Mouse (Mus musculus) heart, embryonic 12.5 days (tissue): ENCODE data around the gene Nrl. TPM values are rescaled to one million over a fixed set of nuclear protein-coding genes. Genes with fewer than 3 reads are reported as not detected.

Experiments
- ATAC-seq: fragments of 200-750 bp; cut with Nextera tagmentation; 2 replicates; pipeline ENCODE4 v1.8.0; 2017; ENCODE audit warnings: moderate TSS enrichment, moderate library complexity; ENCODE audit not compliant: insufficient number of reproducible peaks, low FRiP score
- H3K27ac ChIP-seq: fragments of 300-500 bp; sonication (generic); 2 replicates; pipeline ENCODE4 v1.5.1; 2016; ENCODE audit warnings: mild to moderate bottlenecking, moderate library complexity; ENCODE audit not compliant: poor library complexity, severe bottlenecking
- H3K27me3 ChIP-seq: fragments of 300-500 bp; sonication (generic); replicated peaks from 2 replicates; pipeline ENCODE4 v1.6.1; 2016; ENCODE audit warnings: mild to moderate bottlenecking, moderate library complexity
- H3K36me3 ChIP-seq: fragments of 300-500 bp; sonication (generic); 2 replicates; pipeline ENCODE4 v1.6.1; 2016; ENCODE audit warnings: mild to moderate bottlenecking, moderate library complexity
- H3K4me1 ChIP-seq: fragments of 300-500 bp; sonication (generic); replicated peaks from 2 replicates; pipeline ENCODE4 v1.6.1; 2016; ENCODE audit warnings: mild to moderate bottlenecking
- H3K4me2 ChIP-seq: fragments of 300-500 bp; sonication (generic); 2 replicates; pipeline ENCODE4 v1.6.1; 2016; ENCODE audit warnings: mild to moderate bottlenecking, moderate library complexity
- H3K4me3 ChIP-seq: fragments of 300-500 bp; sonication (generic); 2 replicates; pipeline ENCODE4 v1.5.1; 2016; ENCODE audit warnings: mild to moderate bottlenecking
- H3K9ac ChIP-seq: fragments of 300-500 bp; sonication (generic); 2 replicates; pipeline ENCODE4 v1.6.1; 2016; ENCODE audit warnings: mild to moderate bottlenecking, moderate library complexity
- H3K9me3 ChIP-seq: fragments of 300-500 bp; sonication (generic); replicated peaks from 2 replicates; pipeline ENCODE4 v1.6.1; 2016; ENCODE audit warnings: mild to moderate bottlenecking, moderate library complexity
- WGBS: fragments of 180-500 bp; shearing (Covaris S2); methylation state at CpG from one replicate; pipeline ENCODE4 v1.1.7; 2016; 5-methylcytosine and 5-hydroxymethylcytosine counted together
- polyA plus RNA-seq: library from polyadenylated mRNA; unstranded; fragments of >200 nt; fragmentation: Nextera tagmentation; extraction: Ambion mirVana; gene quantifications from 2 replicates; pipeline ENCODE4 v1.2.1, GENCODE M21; 2016

Gene Nrl
- polyA plus RNA-seq, result not detected in 2 replicates

DNA sequence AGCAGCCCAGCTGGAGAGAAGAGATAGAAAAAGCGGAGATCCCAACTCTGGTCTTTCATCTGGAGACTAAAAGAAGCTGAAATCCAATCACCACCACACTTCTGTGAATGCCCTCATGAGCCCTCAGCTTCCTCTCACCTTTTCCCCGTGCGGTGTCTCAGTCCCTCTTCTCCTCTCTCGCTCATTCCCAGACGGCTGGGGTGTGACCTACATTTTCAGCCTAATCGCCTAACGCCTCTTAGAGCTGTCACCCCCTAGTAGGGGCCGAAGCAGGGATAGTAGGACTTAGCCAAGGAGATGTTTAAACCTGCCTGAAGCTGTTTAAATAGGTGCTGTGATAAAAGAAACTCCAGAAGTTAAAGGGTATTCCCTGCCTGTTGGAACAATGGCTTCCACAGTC, at the start of gene Nrl:
TSS of gene Nrl (minus strand) at position 197 of the 400 bp plus-strand sequence.
- Histone ChIP-seq H3K4me3 (no peak within 1 kb of the TSS), H3K36me3 (no peaks in the 10 kb centered on the region), H3K27ac (no peak within 1 kb of the TSS), H3K27me3 (peaks cover 59% of the 10 kb centered on the region), H3K9ac (no peak within 1 kb of the TSS), H3K4me1 (peaks cover 24% of the 10 kb centered on the region), H3K9me3 (no peaks in the 10 kb centered on the region), H3K4me2 (no peak within 1 kb of the TSS)
- 11% methylated on average over 8 of the region's 8 CpGs for WGBS
- ATAC-seq, result no peak

DNA sequence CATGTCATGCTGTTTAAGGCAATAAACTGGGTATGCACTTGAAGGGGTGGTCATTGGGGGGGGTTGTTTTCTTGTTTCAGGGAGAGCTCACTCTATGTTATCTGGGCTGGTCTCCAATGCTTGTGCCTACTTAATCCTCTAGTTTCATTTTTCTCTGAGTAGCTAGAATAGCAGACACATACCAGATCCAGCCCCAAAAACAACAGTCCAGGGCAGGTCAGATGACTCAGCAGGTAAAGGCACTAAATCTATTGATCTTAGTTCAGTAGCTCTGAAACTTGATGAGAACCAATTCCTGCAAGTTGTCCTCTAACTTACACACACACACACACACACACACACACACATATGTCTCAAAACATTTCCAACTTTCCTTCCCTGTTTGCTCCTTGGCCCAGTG, 47.0 kb upstream of the Nrl start:
- Histone ChIP-seq H3K9ac (no peak overlapping the region), H3K36me3 (peaks cover 38% of the 10 kb centered on the region), H3K4me3 (no peak overlapping the region), H3K4me1 (peaks cover 34% of the 10 kb centered on the region), H3K9me3 (no peaks in the 10 kb centered on the region), H3K4me2 (no peak overlapping the region), H3K27me3 (no peaks in the 10 kb centered on the region), H3K27ac (no peak overlapping the region)
- ATAC-seq, result no peak

- H3K9ac ChIP-seq, result no peak overlapping the region; the same call in 1 of the 2 replicates
- no peak overlapping the region for H3K4me3 ChIP-seq
- ATAC-seq, result no peak
- H3K27ac ChIP-seq, result peak overlapping the region; percentile 47; the same call in 1 of the 2 replicates
- no peaks in the 10 kb centered on the region for H3K27me3 ChIP-seq
- H3K9me3 ChIP-seq, result no peaks in the 10 kb centered on the region
- H3K4me2 ChIP-seq, result no peak overlapping the region
- 80% methylated on average over 2 of the region's 2 CpGs for WGBS
- H3K4me1 ChIP-seq, result peaks cover 26% of the 10 kb centered on the region
- peaks cover 50% of the 10 kb centered on the region for H3K36me3 ChIP-seq
Measured at GRCm38 (mm10) chr14:55570588-55570987, 45.8 kb upstream of the Nrl start.

GRCm38 (mm10) chr14:55567496-55567895, 42.7 kb upstream of the Nrl start:
- Histone ChIP-seq H3K27me3 (no peaks in the 10 kb centered on the region), H3K36me3 (peaks cover 80% of the 10 kb centered on the region), H3K27ac (no peak overlapping the region), H3K4me3 (no peak overlapping the region), H3K9me3 (no peaks in the 10 kb centered on the region), H3K4me2 (no peak overlapping the region), H3K4me1 (peaks cover 11% of the 10 kb centered on the region), H3K9ac (no peak overlapping the region)
- WGBS, result 77% methylated on average over 3 of the region's 3 CpGs
- no peak for ATAC-seq

GRCm38 (mm10) chr14:55565748-55566147, 41.0 kb upstream of the Nrl start:
- ATAC-seq, result no peak
- H3K4me3 ChIP-seq, result no peak overlapping the region
- H3K9ac ChIP-seq, result no peak overlapping the region
- H3K4me2 ChIP-seq, result no peak overlapping the region
- H3K36me3 ChIP-seq, result peaks cover 78% of the 10 kb centered on the region
- H3K27me3 ChIP-seq, result no peaks in the 10 kb centered on the region
- H3K4me1 ChIP-seq, result peaks cover 23% of the 10 kb centered on the region
- no peak overlapping the region for H3K27ac ChIP-seq
- WGBS, result 82% methylated on average over 3 of the region's 3 CpGs
- no peaks in the 10 kb centered on the region for H3K9me3 ChIP-seq

DNA sequence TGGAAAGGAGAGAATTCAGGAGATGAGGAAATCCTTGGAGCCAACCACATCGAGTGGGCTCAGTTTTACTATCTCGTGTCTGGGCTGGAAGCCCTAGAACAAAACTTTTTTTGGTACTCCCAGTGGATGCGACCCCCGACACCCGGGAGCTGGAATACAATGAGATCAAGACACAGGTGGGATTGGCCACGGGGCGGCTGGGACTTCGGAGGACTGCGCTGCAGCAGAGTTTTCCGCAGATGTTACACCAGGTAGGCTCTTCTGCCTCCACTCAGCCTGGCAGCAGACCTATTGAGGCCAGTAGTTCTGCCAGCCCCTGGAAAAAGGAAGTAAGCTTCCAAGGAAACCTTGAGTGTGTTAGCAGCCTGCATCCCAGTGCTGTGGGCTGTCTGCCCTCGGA, 38.5 kb upstream of the Nrl start:
- 86% methylated on average over 11 of the region's 11 CpGs for WGBS
- no peaks in the 10 kb centered on the region for H3K9me3 ChIP-seq
- no peak overlapping the region for H3K9ac ChIP-seq
- H3K27ac ChIP-seq, result no peak overlapping the region
- peaks cover 14% of the 10 kb centered on the region for H3K4me1 ChIP-seq
- no peak overlapping the region for H3K4me3 ChIP-seq
- H3K36me3 ChIP-seq, result peaks cover 55% of the 10 kb centered on the region
- H3K27me3 ChIP-seq, result no peaks in the 10 kb centered on the region
- no peak overlapping the region for H3K4me2 ChIP-seq
- no peak for ATAC-seq

DNA sequence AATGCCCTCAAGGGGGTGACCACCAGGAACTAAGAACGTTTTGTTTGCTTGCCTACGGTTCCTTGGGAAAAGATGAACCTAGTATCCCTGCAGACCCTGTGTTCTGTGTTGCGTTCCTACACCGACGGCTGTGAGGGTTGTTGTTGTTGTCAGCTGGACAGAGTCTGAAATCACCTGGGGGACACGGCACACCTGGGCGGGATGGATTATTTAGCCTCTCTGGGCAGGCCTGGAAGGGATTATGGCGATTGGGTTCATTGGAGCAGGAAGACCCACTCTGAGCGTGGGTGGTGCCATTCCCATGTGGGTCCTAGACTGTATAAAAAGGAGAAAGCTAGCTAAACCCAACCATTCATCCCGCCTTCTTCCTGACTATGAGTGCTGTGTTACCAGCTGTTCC, 37.1 kb upstream of the Nrl start:
- no peak overlapping the region for H3K4me3 ChIP-seq
- WGBS, result 89% methylated on average over 10 of the region's 10 CpGs
- no peaks in the 10 kb centered on the region for H3K27me3 ChIP-seq
- peaks cover 42% of the 10 kb centered on the region for H3K36me3 ChIP-seq
- no peak for ATAC-seq
- H3K9me3 ChIP-seq, result no peaks in the 10 kb centered on the region
- H3K4me2 ChIP-seq, result peak overlapping the region; percentile 86
- H3K4me1 ChIP-seq, result peaks cover 17% of the 10 kb centered on the region
- no peak overlapping the region for H3K27ac ChIP-seq
- H3K9ac ChIP-seq, result no peak overlapping the region

DNA sequence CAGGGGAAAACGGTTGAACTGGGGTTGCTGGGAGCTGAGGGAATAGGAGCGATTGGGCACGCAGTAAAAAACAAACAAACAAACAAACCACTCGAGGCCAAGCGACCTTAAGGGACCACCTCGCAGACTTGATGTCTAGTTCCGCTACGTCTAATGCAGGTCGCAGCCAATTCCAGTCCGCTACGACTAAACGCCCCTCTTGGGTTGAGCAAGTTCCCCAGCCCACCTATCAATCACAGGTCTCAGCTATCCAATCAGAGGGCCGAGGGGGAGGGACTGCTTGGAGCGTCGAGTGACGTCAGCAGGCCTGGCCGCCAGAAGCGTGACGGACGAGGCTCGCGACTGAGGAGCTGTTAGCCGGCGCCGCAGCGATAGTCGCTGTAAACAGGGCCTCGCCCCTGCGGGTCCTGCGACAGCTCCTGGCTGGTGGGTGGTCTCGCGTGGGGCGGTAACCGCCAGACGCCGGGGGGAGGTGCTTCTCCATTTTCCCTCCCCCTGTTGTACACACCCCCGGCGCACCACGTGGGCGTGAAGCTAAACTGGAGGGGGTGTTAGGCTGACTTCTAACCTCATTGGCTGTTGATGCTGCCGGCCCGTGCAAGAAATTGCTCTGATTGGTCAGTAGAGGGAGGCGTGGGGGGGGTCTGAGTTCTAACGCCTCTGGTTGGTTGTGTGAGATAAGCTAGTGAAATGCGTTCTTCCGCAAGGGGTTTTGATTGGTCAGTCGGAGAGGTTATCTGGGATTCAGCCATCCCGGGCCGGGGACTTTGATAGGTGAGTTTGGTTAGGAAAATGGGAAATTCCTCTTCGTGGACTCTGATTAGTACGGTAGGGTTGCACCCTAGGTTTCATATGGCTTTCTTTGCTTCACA, 35.7 kb upstream of the Nrl start, which contains the start of gene A730061H03Rik:
TSS of gene A730061H03Rik (minus strand) at position 205 of the 872 bp plus-strand sequence.
- peak; percentile 96 for ATAC-seq
- WGBS, result under 1% methylated on average over 51 of the region's 51 CpGs
- Histone ChIP-seq H3K4me1 (peaks cover 20% of the 10 kb centered on the region), H3K4me3 (peak within 1 kb of the TSS; percentile 69), H3K27ac (peak within 1 kb of the TSS; percentile 98), H3K27me3 (no peaks in the 10 kb centered on the region), H3K4me2 (peak within 1 kb of the TSS; percentile 86), H3K9ac (peak within 1 kb of the TSS; percentile 81), H3K36me3 (peaks cover 28% of the 10 kb centered on the region), H3K9me3 (no peaks in the 10 kb centered on the region)

DNA sequence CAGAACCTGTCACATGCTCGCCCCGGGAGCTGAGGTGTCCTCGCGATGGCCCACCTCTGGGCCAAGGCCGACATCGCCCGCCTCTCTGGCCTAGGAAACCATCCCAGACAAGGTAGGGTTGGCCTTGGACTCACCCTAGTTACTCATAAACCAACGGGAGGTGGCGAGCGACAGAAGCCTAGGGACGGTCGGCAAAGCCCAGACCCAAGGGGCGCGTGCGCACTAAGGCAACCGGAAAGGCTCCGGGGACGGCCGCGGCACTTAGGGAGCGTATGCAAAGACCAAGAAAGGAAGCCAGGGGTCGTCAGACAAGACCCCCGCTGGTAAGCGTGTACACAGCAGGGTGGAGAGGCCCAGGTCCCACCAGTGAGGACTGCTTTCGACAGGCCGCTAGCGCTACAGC, 35.0 kb upstream of the Nrl start, which contains the start of gene Dcaf11:
TSS of gene Dcaf11 (plus strand) at position 208 of the 403 bp plus-strand sequence.
- H3K4me3 ChIP-seq, result peak within 1 kb of the TSS; percentile 69
- H3K4me1 ChIP-seq, result peaks cover 20% of the 10 kb centered on the region
- peak within 1 kb of the TSS; percentile 98 for H3K27ac ChIP-seq
- H3K36me3 ChIP-seq, result peaks cover 22% of the 10 kb centered on the region
- peak; percentile 86 for ATAC-seq
- no peaks in the 10 kb centered on the region for H3K9me3 ChIP-seq
- no peaks in the 10 kb centered on the region for H3K27me3 ChIP-seq
- H3K9ac ChIP-seq, result peak within 1 kb of the TSS; percentile 81
- 0% methylated on average over 27 of the region's 27 CpGs for WGBS
- H3K4me2 ChIP-seq, result peak within 1 kb of the TSS; percentile 86

GRCm38 (mm10) chr14:55558740-55559448, 34.1 kb upstream of the Nrl start:
- H3K27me3 ChIP-seq, result no peaks in the 10 kb centered on the region
- WGBS, result 50% methylated on average over 6 of the region's 6 CpGs
- H3K4me3 ChIP-seq, result no peak overlapping the region
- H3K4me2 ChIP-seq, result no peak overlapping the region
- no peak for ATAC-seq
- peaks cover 13% of the 10 kb centered on the region for H3K36me3 ChIP-seq
- H3K27ac ChIP-seq, result no peak overlapping the region
- H3K9ac ChIP-seq, result no peak overlapping the region
- H3K4me1 ChIP-seq, result peaks cover 20% of the 10 kb centered on the region
- no peaks in the 10 kb centered on the region for H3K9me3 ChIP-seq

GRCm38 (mm10) chr14:55557587-55557986, 32.8 kb upstream of the Nrl start:
- Histone ChIP-seq H3K4me1 (peaks cover 20% of the 10 kb centered on the region), H3K27me3 (no peaks in the 10 kb centered on the region), H3K9ac (no peak overlapping the region), H3K27ac (no peak overlapping the region), H3K4me3 (no peak overlapping the region), H3K36me3 (peaks cover under 1% of the 10 kb centered on the region; the same call in 1 of the 2 replicates), H3K9me3 (no peaks in the 10 kb centered on the region), H3K4me2 (no peak overlapping the region)
- no peak for ATAC-seq
- WGBS, result 84% methylated on average over 3 of the region's 3 CpGs
